Mouse (Mus musculus) embryonic facial prominence, embryonic 12.5 days (tissue): ENCODE results near the gene Pgls. TPM values are rescaled to one million over a fixed set of nuclear protein-coding genes. Genes with fewer than 3 reads are reported as not detected.
A peak's percentile ranks its signal among the peaks of the same experiment; 100 is the strongest.

Source experiments
- ATAC-seq: fragments of 200-750 bp; cut with Nextera tagmentation; 2 replicates; pipeline ENCODE4 v1.8.0; 2017; ENCODE audit not compliant: insufficient number of reproducible peaks, insufficient read depth, low FRiP score, low TSS enrichment
- H3K27ac ChIP-seq: fragments of 300-500 bp; sonication (generic); 2 replicates; pipeline ENCODE4 v1.5.1; 2016; ENCODE audit warnings: mild to moderate bottlenecking
- H3K27me3 ChIP-seq: fragments of 300-500 bp; sonication (generic); 2 replicates; pipeline ENCODE4 v1.6.1; 2016; ENCODE audit warnings: mild to moderate bottlenecking, moderate library complexity
- H3K36me3 ChIP-seq: fragments of 300-500 bp; sonication (generic); 2 replicates; pipeline ENCODE4 v1.6.1; 2016; ENCODE audit warnings: mild to moderate bottlenecking
- H3K4me1 ChIP-seq: fragments of 300-500 bp; sonication (generic); 2 replicates; pipeline ENCODE4 v1.6.1; 2016
- H3K4me2 ChIP-seq: fragments of 300-500 bp; sonication (generic); replicated peaks from 2 replicates; pipeline ENCODE4 v1.6.1; 2016; ENCODE audit warnings: mild to moderate bottlenecking, moderate library complexity
- H3K4me3 ChIP-seq: fragments of 300-500 bp; sonication (generic); 2 replicates; pipeline ENCODE4 v1.5.1; 2016; ENCODE audit warnings: mild to moderate bottlenecking
- H3K9ac ChIP-seq: fragments of 300-500 bp; sonication (generic); 2 replicates; pipeline ENCODE4 v1.6.1; 2016; ENCODE audit warnings: mild to moderate bottlenecking, moderate library complexity
- H3K9me3 ChIP-seq: fragments of 300-500 bp; sonication (generic); 2 replicates; pipeline ENCODE4 v1.6.1; 2016; ENCODE audit warnings: mild to moderate bottlenecking, moderate library complexity
- WGBS: fragments of 180-500 bp; shearing (Covaris S2); methylation state at CpG from one replicate; pipeline ENCODE4 v1.1.7; 2016; 5-methylcytosine and 5-hydroxymethylcytosine counted together
- polyA plus RNA-seq: library from polyadenylated mRNA; unstranded; fragments of >200 nt; fragmentation: Nextera tagmentation; extraction: Ambion mirVana; gene quantifications from 2 replicates; pipeline ENCODE4 v1.2.1, GENCODE M21; 2016

Pgls gene
- polyA plus RNA-seq, 1 experiment from 2014 or later, result 236 TPM

- Histone ChIP-seq H3K36me3 (peaks cover 19% of the 10 kb centered on the region), H3K4me2 (peak overlapping the region; percentile 87), H3K4me1 (peaks cover 22% of the 10 kb centered on the region), H3K9ac (peak overlapping the region; percentile 68), H3K9me3 (peaks cover 7% of the 10 kb centered on the region; the same call in 1 of the 2 replicates), H3K27ac (peak overlapping the region; percentile 76), H3K4me3 (peak overlapping the region; percentile 57), H3K27me3 (peaks cover 35% of the 10 kb centered on the region)
- ATAC-seq, result peak; percentile 82
- under 1% methylated on average over 55 of the region's 55 CpGs for WGBS
Observed at GRCm38 (mm10) chr8:71629096-71629697, 37.2 kb downstream of the Pgls start.

GRCm38 (mm10) chr8:71629781-71630212 is 37.8 kb downstream of the Pgls start:
- peaks cover 28% of the 10 kb centered on the region for H3K4me1 ChIP-seq
- 4% methylated on average over 25 of the region's 25 CpGs for WGBS
- H3K4me2 ChIP-seq, result peak overlapping the region; percentile 87
- H3K9ac ChIP-seq, result peak overlapping the region; percentile 68
- H3K27me3 ChIP-seq, result peaks cover 35% of the 10 kb centered on the region
- peak overlapping the region; percentile 57 for H3K4me3 ChIP-seq
- H3K27ac ChIP-seq, result 0 out of 2 replicates have a peak overlapping the region, but pooled peaks have one; percentile 76
- peaks cover 7% of the 10 kb centered on the region; the same call in 1 of the 2 replicates for H3K9me3 ChIP-seq
- ATAC-seq, result peak; percentile 42
- peaks cover 13% of the 10 kb centered on the region; the same call in 1 of the 2 replicates for H3K36me3 ChIP-seq

DNA sequence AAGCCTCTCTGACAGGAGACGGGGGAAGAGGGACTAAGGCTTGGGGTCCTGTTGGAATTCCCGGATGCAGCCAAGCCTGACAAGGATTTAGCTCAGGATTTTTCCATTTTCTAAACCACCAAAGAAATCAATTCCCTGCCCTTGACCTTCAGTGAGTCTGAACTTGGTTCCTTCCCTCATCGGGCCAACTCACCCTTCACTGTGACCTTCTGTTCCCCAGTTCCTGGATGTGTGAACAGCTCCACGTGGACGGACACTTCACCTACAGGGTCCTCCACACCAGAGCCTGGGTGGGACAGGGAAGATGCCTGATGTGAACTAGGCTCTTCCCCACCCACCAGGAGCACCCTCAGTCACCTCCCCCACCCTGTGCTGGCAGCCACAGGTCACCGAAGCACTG is 38.8 kb downstream of the Pgls start:
- WGBS, result 83% methylated on average over 6 of the region's 6 CpGs
- no peak overlapping the region for H3K9ac ChIP-seq
- H3K36me3 ChIP-seq, result peaks cover 5% of the 10 kb centered on the region; the same call in 1 of the 2 replicates
- ATAC-seq, result no peak
- H3K9me3 ChIP-seq, result peaks cover 7% of the 10 kb centered on the region; the same call in 1 of the 2 replicates
- H3K4me2 ChIP-seq, result no peak overlapping the region
- H3K27ac ChIP-seq, result no peak overlapping the region
- H3K4me1 ChIP-seq, result peaks cover 28% of the 10 kb centered on the region
- peaks cover 39% of the 10 kb centered on the region for H3K27me3 ChIP-seq
- no peak overlapping the region for H3K4me3 ChIP-seq

- Histone ChIP-seq H3K9me3 (peaks cover 7% of the 10 kb centered on the region; the same call in 1 of the 2 replicates), H3K4me2 (no peak overlapping the region), H3K4me1 (peaks cover 28% of the 10 kb centered on the region), H3K36me3 (no peaks in the 10 kb centered on the region), H3K9ac (no peak overlapping the region), H3K27me3 (peaks cover 40% of the 10 kb centered on the region), H3K27ac (no peak overlapping the region), H3K4me3 (no peak overlapping the region)
- ATAC-seq, result no peak
- 71% methylated on average over 2 of the region's 2 CpGs for WGBS
Observed at GRCm38 (mm10) chr8:71631897-71632296, 39.9 kb downstream of the Pgls start.

DNA sequence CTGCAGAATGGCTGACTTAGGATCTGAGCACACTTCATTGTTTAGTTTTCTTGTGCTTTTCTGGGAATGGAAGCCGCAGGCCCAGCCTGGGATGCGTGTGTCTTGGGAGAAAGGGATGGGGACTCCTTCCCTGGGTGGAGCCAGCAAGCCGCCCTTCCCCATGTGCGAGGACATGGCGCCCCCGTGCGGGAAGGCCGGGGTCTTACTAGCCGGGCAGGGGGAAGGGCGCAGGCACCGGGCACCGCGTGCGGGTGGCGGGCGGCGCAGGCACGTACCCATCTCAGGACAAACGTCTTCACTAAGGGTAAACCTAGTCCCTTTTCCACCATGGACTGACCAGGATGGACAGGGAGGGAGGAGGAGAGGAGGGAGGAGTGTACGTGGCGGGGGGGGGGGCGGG is 41.2 kb downstream of the Pgls start:
- ATAC-seq, result no peak
- Histone ChIP-seq H3K36me3 (no peaks in the 10 kb centered on the region), H3K4me1 (peaks cover 20% of the 10 kb centered on the region), H3K27me3 (peaks cover 40% of the 10 kb centered on the region), H3K9ac (no peak overlapping the region), H3K4me3 (no peak overlapping the region), H3K4me2 (peak overlapping the region; percentile 41; the same call in 1 of the 2 replicates), H3K9me3 (peaks cover 7% of the 10 kb centered on the region; the same call in 1 of the 2 replicates), H3K27ac (no peak overlapping the region)
- WGBS, result 12% methylated on average over 19 of the region's 22 CpGs

GRCm38 (mm10) chr8:71633981-71634667 is 42.1 kb downstream of the Pgls start:
- Histone ChIP-seq H3K27me3 (peaks cover 41% of the 10 kb centered on the region), H3K9ac (no peak overlapping the region), H3K4me3 (peak overlapping the region; percentile 12; the same call in 1 of the 2 replicates), H3K4me1 (peaks cover 11% of the 10 kb centered on the region; the same call in 1 of the 2 replicates), H3K4me2 (peak overlapping the region; percentile 41), H3K27ac (no peak overlapping the region), H3K9me3 (peaks cover 7% of the 10 kb centered on the region; the same call in 1 of the 2 replicates), H3K36me3 (no peaks in the 10 kb centered on the region)
- ATAC-seq, result no peak
- 1% methylated on average over 26 of the region's 26 CpGs for WGBS

- Histone ChIP-seq H3K36me3 (no peaks in the 10 kb centered on the region), H3K9me3 (peaks cover 7% of the 10 kb centered on the region; the same call in 1 of the 2 replicates), H3K27me3 (peaks cover 26% of the 10 kb centered on the region), H3K4me2 (no peak overlapping the region), H3K4me3 (no peak overlapping the region), H3K9ac (no peak overlapping the region), H3K27ac (no peak overlapping the region), H3K4me1 (peaks cover 8% of the 10 kb centered on the region; the same call in 1 of the 2 replicates)
- WGBS, result 63% methylated on average over 8 of the region's 8 CpGs
- no peak for ATAC-seq
Observed at GRCm38 (mm10) chr8:71637149-71638095, 45.4 kb downstream of the Pgls start.

DNA sequence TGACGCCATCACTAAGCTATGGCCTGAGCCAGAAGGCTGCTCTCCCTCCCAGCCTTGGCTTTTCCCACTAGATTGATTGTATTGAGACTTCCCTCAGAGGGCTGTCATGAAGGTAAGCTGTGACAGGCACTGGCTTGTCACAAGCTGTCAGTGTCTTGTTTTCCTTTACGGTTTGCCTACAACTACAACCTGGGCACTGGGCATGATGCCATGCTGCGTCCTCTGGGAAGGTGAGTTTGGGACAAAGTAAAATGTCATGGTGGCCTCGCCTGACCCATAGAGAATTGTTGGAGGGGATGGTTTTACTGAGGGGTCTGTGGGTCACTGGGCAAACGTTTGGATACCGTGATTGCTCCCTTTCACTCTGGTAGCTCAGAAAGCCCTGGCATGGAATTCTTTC is 46.3 kb downstream of the Pgls start:
- Histone ChIP-seq H3K4me2 (no peak overlapping the region), H3K4me1 (peaks cover 8% of the 10 kb centered on the region; the same call in 1 of the 2 replicates), H3K36me3 (no peaks in the 10 kb centered on the region), H3K4me3 (no peak overlapping the region), H3K9me3 (no peaks in the 10 kb centered on the region), H3K27ac (no peak overlapping the region), H3K9ac (no peak overlapping the region), H3K27me3 (peaks cover 17% of the 10 kb centered on the region)
- ATAC-seq, result no peak
- WGBS, result 71% methylated on average over 6 of the region's 6 CpGs

GRCm38 (mm10) chr8:71639318-71639717 is 47.3 kb downstream of the Pgls start:
- no peak overlapping the region for H3K4me2 ChIP-seq
- WGBS, result 90% methylated on average over 4 of the region's 4 CpGs
- H3K27me3 ChIP-seq, result peaks cover 12% of the 10 kb centered on the region; the same call in 1 of the 2 replicates
- peaks cover 5% of the 10 kb centered on the region; the same call in 1 of the 2 replicates for H3K4me1 ChIP-seq
- H3K9me3 ChIP-seq, result no peaks in the 10 kb centered on the region
- H3K36me3 ChIP-seq, result no peaks in the 10 kb centered on the region
- H3K4me3 ChIP-seq, result no peak overlapping the region
- H3K27ac ChIP-seq, result no peak overlapping the region
- no peak overlapping the region for H3K9ac ChIP-seq
- no peak for ATAC-seq

DNA sequence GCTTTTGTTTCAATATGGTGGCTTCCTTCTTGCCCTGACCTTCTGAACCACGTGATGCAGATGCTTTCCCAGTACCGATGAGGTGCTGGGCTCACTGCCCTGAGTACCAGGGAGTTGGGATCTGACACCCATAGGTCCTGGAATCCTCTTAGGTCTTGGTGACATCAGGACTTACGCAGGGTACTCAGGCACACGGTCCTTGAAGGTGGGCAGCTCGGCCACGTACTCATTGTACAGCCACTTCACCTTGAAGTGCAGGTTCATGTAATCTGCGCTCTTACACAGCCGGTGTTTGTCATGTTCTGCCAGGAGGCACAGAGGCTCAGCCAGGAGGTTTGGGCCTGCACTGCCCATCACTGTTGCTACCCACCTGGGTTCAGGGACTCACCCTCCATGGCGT is 53.5 kb downstream of the Pgls start:
- no peak overlapping the region for H3K27ac ChIP-seq
- WGBS, result 76% methylated on average over 9 of the region's 9 CpGs
- ATAC-seq, result no peak
- no peaks in the 10 kb centered on the region for H3K27me3 ChIP-seq
- H3K9ac ChIP-seq, result no peak overlapping the region
- no peaks in the 10 kb centered on the region for H3K4me1 ChIP-seq
- H3K4me3 ChIP-seq, result no peak overlapping the region
- no peak overlapping the region for H3K4me2 ChIP-seq
- no peaks in the 10 kb centered on the region for H3K9me3 ChIP-seq
- H3K36me3 ChIP-seq, result no peaks in the 10 kb centered on the region
